Mouse (Mus musculus) induced T-regulatory cell, adult 2 months (primary cell): Measurements from ENCODE around the gene Cmtm4.
A peak's percentile ranks its signal among the peaks of the same experiment; 100 is the strongest.

Source experiments
- DNase-seq: peaks from one replicate; pipeline ENCODE4 v3.0.0-alpha.2; 2012; ENCODE audit warnings: low read depth

The Cmtm4 gene

GRCm38 (mm10) chr8:104395703-104396357, at the start of gene Cmtm4:
Gene Cmtm4, minus strand, starts transcription at chr8:104395807.
- peak; percentile 70 for DNase-seq

- DNase-seq: no peak
Observed at GRCm38 (mm10) chr8:104445248-104445647, 49.6 kb upstream of the Cmtm4 start.

- no peak for DNase-seq
Observed at GRCm38 (mm10) chr8:104443125-104443679, 47.6 kb upstream of the Cmtm4 start.

- DNase-seq: peak; percentile 94
Observed at GRCm38 (mm10) chr8:104442299-104443124, 46.9 kb upstream of the Cmtm4 start, which contains the start of gene Dync1li2. Gene Dync1li2, minus strand, starts transcription at chr8:104443047.

GRCm38 (mm10) chr8:104441613-104442012, 46.0 kb upstream of the Cmtm4 start:
- peak; percentile 14 for DNase-seq

GRCm38 (mm10) chr8:104439461-104439860, 43.9 kb upstream of the Cmtm4 start:
- DNase-seq: no peak

GRCm38 (mm10) chr8:104437494-104438135, 42.0 kb upstream of the Cmtm4 start:
- DNase-seq: no peak

- DNase-seq: no peak
Observed at GRCm38 (mm10) chr8:104436591-104436990, 41.0 kb upstream of the Cmtm4 start.

GRCm38 (mm10) chr8:104436038-104436437, 40.4 kb upstream of the Cmtm4 start:
- DNase-seq: peak; percentile 48

- DNase-seq: no peak
Observed at GRCm38 (mm10) chr8:104434826-104435354, 39.3 kb upstream of the Cmtm4 start.

- DNase-seq: peak; percentile 14
Observed at GRCm38 (mm10) chr8:104434275-104434674, 38.7 kb upstream of the Cmtm4 start.

- DNase-seq: no peak
Observed at GRCm38 (mm10) chr8:104433191-104433842, 37.7 kb upstream of the Cmtm4 start.

- DNase-seq: no peak
Observed at GRCm38 (mm10) chr8:104432656-104433055, 37.0 kb upstream of the Cmtm4 start.

- no peak for DNase-seq
Observed at GRCm38 (mm10) chr8:104430230-104430629, 34.6 kb upstream of the Cmtm4 start.

GRCm38 (mm10) chr8:104427703-104428102, 32.1 kb upstream of the Cmtm4 start:
- no peak for DNase-seq

- DNase-seq: no peak
Observed at GRCm38 (mm10) chr8:104422313-104422712, 26.7 kb upstream of the Cmtm4 start.

- no peak for DNase-seq
Observed at GRCm38 (mm10) chr8:104416022-104416421, 20.4 kb upstream of the Cmtm4 start.

- no peak for DNase-seq
Observed at GRCm38 (mm10) chr8:104414204-104414603, 18.6 kb upstream of the Cmtm4 start.

GRCm38 (mm10) chr8:104413770-104414169, 18.2 kb upstream of the Cmtm4 start:
- DNase-seq: no peak

- DNase-seq: no peak
Observed at GRCm38 (mm10) chr8:104412805-104413532, 17.4 kb upstream of the Cmtm4 start.

GRCm38 (mm10) chr8:104411972-104412371, 16.4 kb upstream of the Cmtm4 start:
- DNase-seq: no peak
